Mouse (Mus musculus) olfactory bulb, adult 2 months (tissue): ENCODE measurements around the gene Slc39a7. TPM values are rescaled to one million over a fixed set of nuclear protein-coding genes. Genes with fewer than 3 reads are reported as not detected.
A peak's percentile ranks its signal among the peaks of the same experiment; 100 is the strongest.

Experiments
- H3K27ac ChIP-seq: fragments of 200-500 bp; 2 replicates; pipeline ENCODE4 v1.5.1; 2012; ENCODE audit warnings: low read depth, low read length; ENCODE audit not compliant: insufficient read depth
- H3K4me1 ChIP-seq: fragments of 200-500 bp; 2 replicates; pipeline ENCODE4 v1.6.1; 2012; ENCODE audit warnings: low read length; ENCODE audit not compliant: control insufficient read depth, insufficient read depth
- H3K4me3 ChIP-seq: fragments of 200-500 bp; 2 replicates; pipeline ENCODE4 v1.5.1; 2012; ENCODE audit warnings: mild to moderate bottlenecking, low read depth, low read length, moderate library complexity; ENCODE audit not compliant: insufficient read depth
- CTCF ChIP-seq: fragments of 200-500 bp; IDR thresholded peaks from 2 replicates; pipeline ENCODE4 v1.5.1; 2012; ENCODE audit warnings: low read depth, mild to moderate bottlenecking, low read length, moderate library complexity; ENCODE audit not compliant: insufficient read depth
- POLR2A ChIP-seq: fragments of 200-500 bp; IDR thresholded peaks from 2 replicates; pipeline ENCODE4 v1.6.1; 2012; ENCODE audit warnings: mild to moderate bottlenecking, low read depth, low read length, moderate library complexity; ENCODE audit not compliant: insufficient read depth
- WGBS: fragments of 180-500 bp; shearing (Covaris S2); methylation state at CpG from one replicate; pipeline ENCODE4 v1.1.7; 2018; 5-methylcytosine and 5-hydroxymethylcytosine counted together
- polyA plus RNA-seq: library from polyadenylated mRNA; stranded (reverse); fragments of >200 nt; gene quantifications from 2 replicates; pipeline ENCODE4 v1.2.4, GENCODE M21; 2012; ENCODE audit warnings: low replicate concordance; ENCODE audit not compliant: missing spikeins, insufficient read depth, insufficient read length

Slc39a7 gene
- polyA plus RNA-seq: not detected in 2 replicates

DNA sequence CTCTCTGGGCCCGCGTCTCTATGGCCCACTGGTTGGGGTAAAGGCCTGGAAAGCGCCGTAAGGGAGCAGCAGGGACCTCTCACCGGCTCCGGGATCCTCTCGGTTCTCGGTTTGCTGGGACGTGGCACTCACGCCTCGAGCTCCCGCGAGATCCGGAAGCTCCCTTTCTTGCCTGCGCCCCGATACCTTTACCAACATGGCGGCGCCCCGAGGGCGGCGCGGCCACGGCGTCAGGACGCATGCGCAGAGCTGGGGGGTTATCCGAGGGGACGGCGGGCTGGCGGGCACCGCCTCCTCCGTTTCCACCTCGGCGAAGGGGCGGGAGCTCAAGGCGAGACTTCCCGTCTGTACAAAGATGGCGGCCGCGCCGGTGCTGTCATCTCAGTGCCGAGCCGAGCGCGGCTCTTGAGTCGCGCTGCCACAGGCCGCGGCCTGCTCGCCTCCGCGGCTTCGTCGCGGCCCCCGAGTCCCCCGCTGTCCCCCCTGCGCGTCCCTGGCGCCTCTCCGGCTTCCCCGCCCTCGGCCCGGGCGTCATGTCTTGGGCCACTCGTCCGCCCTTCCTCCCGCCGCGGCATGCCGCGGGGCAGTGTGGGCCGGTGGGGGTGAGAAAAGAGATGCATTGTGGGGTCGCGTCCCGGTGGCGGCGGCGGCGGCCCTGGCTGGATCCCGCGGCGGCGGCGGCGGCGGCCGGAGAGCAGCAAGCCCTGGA lies at the start of gene Slc39a7, which contains the start of gene Rxrb:
Gene Slc39a7 (minus strand): TSS at position 218 of the 709 bp plus-strand sequence.
Gene Rxrb (plus strand): TSS at position 348 of the 709 bp plus-strand sequence.
- under 1% methylated on average over 83 of the region's 88 CpGs for WGBS
- TF ChIP-seq CTCF: no peak
- TF ChIP-seq POLR2A: peak; percentile 51
- peaks cover 50% of the 10 kb centered on the region for H3K4me1 ChIP-seq

GRCm38 (mm10) chr17:34079621-34080020 lies 48.1 kb upstream of the Slc39a7 start:
- WGBS: 20% methylated on average over 5 of the region's 5 CpGs
- H3K4me1 ChIP-seq: no peaks in the 10 kb centered on the region
- no peak overlapping the region for H3K27ac ChIP-seq
- no peak overlapping the region for H3K4me3 ChIP-seq
- TF ChIP-seq POLR2A (no peak), CTCF (no peak)

More for the DNA sequence above, at the start of gene Slc39a7, which contains the start of gene Rxrb:
- Histone ChIP-seq H3K27ac (peak within 1 kb of the TSS; percentile 36; the same call in 1 of the 2 replicates), H3K4me3 (peak within 1 kb of the TSS; percentile 59)

GRCm38 (mm10) chr17:34079002-34079401 lies 47.5 kb upstream of the Slc39a7 start:
- WGBS: 90% methylated on average over 11 of the region's 11 CpGs
- no peak overlapping the region for H3K4me3 ChIP-seq
- no peak for TF ChIP-seq CTCF
- no peak for TF ChIP-seq POLR2A
- no peaks in the 10 kb centered on the region for H3K4me1 ChIP-seq
- H3K27ac ChIP-seq: no peak overlapping the region

- no peaks in the 10 kb centered on the region for H3K4me1 ChIP-seq
- TF ChIP-seq CTCF (no peak), POLR2A (no peak)
- no peak overlapping the region for H3K27ac ChIP-seq
- H3K4me3 ChIP-seq: no peak overlapping the region
- 45% methylated on average over 4 of the region's 4 CpGs for WGBS
These were observed 46.7 kb upstream of the Slc39a7 start for GRCm38 (mm10) chr17:34078148-34078547.

- Histone ChIP-seq H3K4me3 (no peak overlapping the region), H3K27ac (no peak overlapping the region), H3K4me1 (no peaks in the 10 kb centered on the region)
- TF ChIP-seq CTCF (no peak), POLR2A (no peak)
- WGBS: under 1% methylated on average over 9 of the region's 9 CpGs
These were observed 46.1 kb upstream of the Slc39a7 start for GRCm38 (mm10) chr17:34077549-34077948.

DNA sequence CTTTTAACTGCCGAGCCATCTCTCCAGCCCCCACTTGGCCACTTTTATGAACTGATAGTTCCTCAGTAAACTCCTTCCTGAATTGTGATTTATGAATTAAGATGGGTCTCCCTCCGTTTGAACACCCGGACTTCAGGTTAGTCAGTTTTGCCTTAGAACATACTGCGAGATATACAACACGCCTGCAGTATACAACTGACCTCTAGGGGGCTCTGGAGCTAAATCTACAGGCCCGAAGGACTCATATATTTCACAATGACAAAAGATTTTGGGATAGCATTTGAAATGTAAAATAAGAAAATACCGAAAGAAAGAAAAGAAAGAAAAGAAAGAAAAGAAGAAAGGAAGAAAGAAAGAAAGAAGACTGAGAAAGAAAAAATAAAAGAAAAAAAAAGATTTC lies 43.8 kb upstream of the Slc39a7 start:
- no peaks in the 10 kb centered on the region for H3K4me1 ChIP-seq
- WGBS: 38% methylated on average over 7 of the region's 7 CpGs
- no peak overlapping the region for H3K27ac ChIP-seq
- TF ChIP-seq POLR2A (no peak), CTCF (no peak)
- no peak overlapping the region for H3K4me3 ChIP-seq

DNA sequence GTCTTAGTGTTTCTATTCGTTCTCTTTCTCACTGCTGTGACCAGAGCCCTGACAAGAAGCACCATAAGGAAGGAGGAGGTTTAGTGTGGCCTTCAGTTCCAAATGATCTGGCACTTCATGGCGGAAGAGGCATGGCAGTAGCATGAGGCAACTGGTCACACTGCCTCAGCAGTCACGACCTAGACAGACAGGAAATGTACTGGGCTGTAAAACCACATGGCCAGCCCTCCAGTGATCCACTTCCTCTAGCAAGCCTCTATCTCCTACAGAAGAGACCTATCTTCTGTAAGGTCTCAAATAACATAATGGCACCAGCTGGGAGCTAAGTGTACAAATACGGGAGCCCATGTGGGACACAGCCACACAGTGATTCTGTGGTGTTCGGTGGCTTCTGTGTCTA lies 40.6 kb upstream of the Slc39a7 start:
- no peak for TF ChIP-seq CTCF
- Histone ChIP-seq H3K4me1 (peaks cover 3% of the 10 kb centered on the region), H3K4me3 (no peak overlapping the region), H3K27ac (no peak overlapping the region)
- WGBS: 76% methylated on average over 5 of the region's 5 CpGs

DNA sequence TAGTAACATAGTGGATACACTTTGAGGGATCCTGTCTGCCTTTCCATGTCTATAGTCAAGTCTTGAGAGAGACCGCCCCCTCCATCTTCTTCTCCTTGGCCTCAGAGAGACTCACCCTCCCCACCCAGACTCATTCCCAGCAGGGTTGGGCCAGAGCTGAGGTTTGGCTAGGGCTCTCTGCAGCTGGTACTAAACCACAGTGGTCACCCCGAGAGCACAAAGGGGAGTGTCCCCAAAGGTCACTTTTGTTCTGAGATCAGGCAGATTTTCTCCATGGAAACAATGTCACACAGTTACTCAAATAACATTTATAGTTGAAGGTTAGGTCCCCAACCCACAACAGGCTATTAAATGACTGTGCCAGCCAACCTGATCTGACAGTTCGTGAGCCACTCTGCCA lies 37.4 kb upstream of the Slc39a7 start:
- 52% methylated on average over 3 of the region's 3 CpGs for WGBS
- no peak overlapping the region for H3K27ac ChIP-seq
- TF ChIP-seq POLR2A: no peak
- H3K4me1 ChIP-seq: peaks cover 3% of the 10 kb centered on the region
- no peak overlapping the region for H3K4me3 ChIP-seq

- H3K4me1 ChIP-seq: no peaks in the 10 kb centered on the region
- TF ChIP-seq POLR2A (no peak), CTCF (no peak)
- H3K4me3 ChIP-seq: no peak overlapping the region
- WGBS: 91% methylated on average over 7 of the region's 7 CpGs
- H3K27ac ChIP-seq: no peak overlapping the region
These were observed 25.7 kb upstream of the Slc39a7 start for GRCm38 (mm10) chr17:34057224-34057623.

DNA sequence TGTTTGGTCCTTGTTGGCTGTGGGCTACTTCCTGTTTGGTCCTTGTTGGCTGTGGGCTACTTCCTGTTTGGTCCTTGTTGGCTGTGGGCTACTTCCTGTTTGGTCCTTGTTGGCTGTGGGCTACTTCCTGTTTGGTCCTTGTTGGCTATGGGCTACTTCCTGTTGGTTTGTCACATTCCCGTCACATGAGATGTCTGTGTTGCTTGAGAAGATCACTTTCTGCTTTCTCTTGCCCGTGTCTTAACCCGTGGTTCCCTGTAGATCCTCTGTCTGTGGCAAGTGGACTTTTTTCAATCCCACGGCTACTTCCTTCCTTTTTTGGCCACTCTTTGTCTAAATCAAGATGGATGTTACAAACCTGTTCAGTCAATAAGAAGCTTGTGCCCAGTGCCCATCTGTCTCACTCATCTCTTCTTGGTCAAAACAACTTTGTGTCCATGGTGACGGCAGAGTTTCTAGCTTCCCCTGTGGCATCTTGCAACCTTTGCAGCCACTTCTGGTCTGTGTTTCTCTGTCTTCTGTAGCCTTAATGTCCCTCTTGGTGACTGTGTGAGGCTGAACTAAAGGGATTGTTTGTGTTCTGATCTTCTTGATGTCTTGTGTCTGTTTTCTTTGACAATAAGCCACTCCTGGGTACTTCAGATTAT lies 16.0 kb upstream of the Slc39a7 start:
- 96% methylated on average over 5 of the region's 5 CpGs for WGBS
- H3K4me1 ChIP-seq: no peaks in the 10 kb centered on the region
- no peak overlapping the region for H3K4me3 ChIP-seq
- no peak overlapping the region for H3K27ac ChIP-seq
- no peak for TF ChIP-seq POLR2A
- TF ChIP-seq CTCF: no peak
